38 mouse cellular contexts compared by ENCODE assay signal in genomic region chr5:91975758-91976157, GRCm38 (mm10). TPM values are rescaled to one million over a fixed set of nuclear protein-coding genes. Genes with fewer than 3 reads are reported as not detected.
"Had no signal": no experiment of that assay in that cellular context is flagged by ENCODE, and none has a peak within 500 bp of the region (broad histone marks: within the 10 kb centered on the region; RNA-seq: fewer than 3 reads in every experiment).

No protein-coding gene starts in this region.

- H3K27me3 ChIP-seq: heart, embryonic 13.5 days; heart, embryonic 15.5 days; hindbrain, embryonic 12.5 days; intestine, embryonic 15.5 days; limb, embryonic 12.5 days; liver, embryonic 13.5 days; liver, embryonic 15.5 days had no signal

- H3K36me3 ChIP-seq: heart, embryonic 13.5 days; heart, embryonic 15.5 days; hindbrain, embryonic 12.5 days; intestine, embryonic 15.5 days; limb, embryonic 10.5 days; limb, embryonic 12.5 days; liver, embryonic 13.5 days; liver, embryonic 15.5 days had no signal

- H3K4me3 ChIP-seq: gastrocnemius, adult 2 months; heart, adult 2 months; heart, embryonic 13.5 days; heart, embryonic 15.5 days; hindbrain, embryonic 10.5 days; hindbrain, embryonic 12.5 days; intestine, embryonic 15.5 days; layer of hippocampus, adult 2 months; left cerebral cortex, adult 2 months; limb, embryonic 10.5 days; limb, embryonic 12.5 days; liver, embryonic 13.5 days; liver, embryonic 15.5 days had no signal

- H3K9ac ChIP-seq: heart, embryonic 13.5 days; heart, embryonic 15.5 days; hindbrain, embryonic 12.5 days; hindbrain, embryonic 14.5 days; intestine, embryonic 15.5 days; limb, embryonic 12.5 days; liver, embryonic 13.5 days; liver, embryonic 15.5 days had no signal

- H3K4me2 ChIP-seq: heart, embryonic 11.5 days; heart, embryonic 13.5 days; heart, embryonic 15.5 days; hindbrain, embryonic 12.5 days; hindbrain, embryonic 14.5 days; intestine, embryonic 15.5 days; limb, embryonic 12.5 days; liver, embryonic 11.5 days; liver, embryonic 13.5 days; liver, embryonic 15.5 days had no signal

- H3K27ac ChIP-seq: gastrocnemius, adult 2 months; heart, adult 2 months; heart, embryonic 13.5 days; heart, embryonic 15.5 days; hindbrain, embryonic 10.5 days; hindbrain, embryonic 12.5 days; hindbrain, embryonic 14.5 days; intestine, embryonic 15.5 days; layer of hippocampus, adult 2 months; left cerebral cortex, adult 2 months; limb, embryonic 10.5 days; limb, embryonic 12.5 days; liver, embryonic 13.5 days; liver, embryonic 15.5 days had no signal

- H3K9me3 ChIP-seq: heart, embryonic 13.5 days; heart, embryonic 15.5 days; hindbrain, embryonic 10.5 days; hindbrain, embryonic 12.5 days; intestine, embryonic 15.5 days; limb, embryonic 10.5 days; limb, embryonic 12.5 days; liver, embryonic 13.5 days; liver, embryonic 15.5 days had no signal

- DNase-seq: gastrocnemius, adult 2 months; gastrocnemius, postnatal 10 days; gastrocnemius, postnatal 25 days; heart, adult 2 months; heart, postnatal 14 days; heart, postnatal 4 days; kidney, adult 18-20 months; kidney, adult 8-10 months; kidney, postnatal 10 days; kidney, postnatal 25 days; kidney, postnatal 4 days; liver; liver, embryonic 13.5 days had no signal

- ATAC-seq: hindbrain, embryonic 16.5 days; inflammation-experienced regulatory T-cells, adult 6 months; intestine, embryonic 15.5 days; intestine, postnatal 0 days had no signal

- H3K4me1 ChIP-seq: heart, embryonic 13.5 days; heart, embryonic 15.5 days; hindbrain, embryonic 10.5 days; hindbrain, embryonic 12.5 days; intestine, embryonic 15.5 days; limb, embryonic 10.5 days; limb, embryonic 12.5 days; liver, embryonic 13.5 days; liver, embryonic 15.5 days had no signal

RNA-seq across cellular contexts. Expression of gene Odaph, which starts 11.5 kb away (rescaled TPM):
- total RNA-seq: gastrocnemius, adult 2 months; gastrocnemius, postnatal 25 days; gastrocnemius, postnatal 4 days; granulocyte monocyte progenitor cell, adult 5-6 weeks; heart, adult 2 months; heart, postnatal 14 days; heart, postnatal 4 days; layer of hippocampus, adult 2 months; layer of hippocampus, postnatal 25 days; left cerebral cortex, adult 2 months; left cerebral cortex, postnatal 14 days; left cerebral cortex, postnatal 36 days had no signal
- polyA plus RNA-seq: heart, adult 2 months; heart, embryonic 11.5 days; heart, embryonic 13.5 days; heart, embryonic 15.5 days; heart, postnatal 0 days; hindbrain, embryonic 10.5 days; hindbrain, embryonic 12.5 days; hindbrain, embryonic 14.5 days; inflammation-experienced regulatory T-cells, adult 6 months; intestine, embryonic 15.5 days; intestine, postnatal 0 days; kidney, embryonic 14.5 days; kidney, embryonic 16.5 days; limb, embryonic 10.5 days; limb, embryonic 12.5 days; limb, embryonic 14.5 days; liver, embryonic 11.5 days; liver, embryonic 13.5 days; liver, embryonic 15.5 days had no signal
